Mouse (Mus musculus) myocyte (in vitro differentiated cells): ENCODE data around the gene Vstm5. TPM values are rescaled to one million over a fixed set of nuclear protein-coding genes. Genes with fewer than 3 reads are reported as not detected.
"Not testable (repeated sequence)": the region's sequence is repeated elsewhere in the genome, so short reads cannot be mapped to it uniquely, and the experiment has no call there.

ENCODE experiments used
- H3K27me3 ChIP-seq: one replicate; pipeline ENCODE4 v1.6.1; 2011; ENCODE audit not compliant: control insufficient read depth, insufficient read depth, insufficient read length
- H3K36me3 ChIP-seq: one replicate; pipeline ENCODE4 v1.6.1; 2011; ENCODE audit not compliant: control insufficient read depth, insufficient read depth
- H3K4me2 ChIP-seq: one replicate; pipeline ENCODE4 v1.6.1; 2011; ENCODE audit warnings: low read depth, control low read depth
- H3K4me3 ChIP-seq: one replicate; pipeline ENCODE4 v1.5.1; 2011; ENCODE audit warnings: mild to moderate bottlenecking, control low read depth, moderate library complexity
- H3K79me2 ChIP-seq: one replicate; pipeline ENCODE4 v1.6.1; 2011; ENCODE audit not compliant: control insufficient read depth, insufficient read depth
- H3ac ChIP-seq: one replicate; pipeline ENCODE4 v1.6.1; 2011; ENCODE audit not compliant: control insufficient read depth, insufficient read length
- CEBPB ChIP-seq: IDR thresholded peaks from 2 replicates; pipeline ENCODE4 v1.6.1; 2011; ENCODE audit warnings: mild to moderate bottlenecking, moderate library complexity; ENCODE audit not compliant: poor library complexity, insufficient read depth, severe bottlenecking
- E2F4 ChIP-seq: IDR thresholded peaks from one replicate; pipeline ENCODE4 v1.6.1; 2011; ENCODE audit warnings: mild to moderate bottlenecking, control low read depth, moderate library complexity; ENCODE audit not compliant: insufficient read depth
- MAX ChIP-seq: IDR thresholded peaks from one replicate; pipeline ENCODE4 v1.6.1; 2011; ENCODE audit warnings: low read depth, mild to moderate bottlenecking, control low read depth
- MYOD1 ChIP-seq, 3 experiments: IDR thresholded peaks; one replicate each; pipeline ENCODE4 v1.6.1; 2011; ENCODE audit warnings: control low read depth in 2 of 3, low read depth in 2 of 3, mild to moderate bottlenecking in 2 of 3, moderate library complexity in 1 of 3; ENCODE audit not compliant: insufficient read length in 2 of 3, control insufficient read depth in 1 of 3
- MYOG ChIP-seq, 3 experiments: IDR thresholded peaks; one replicate each; pipeline ENCODE4 v1.6.1; 2011; ENCODE audit warnings: control low read depth in 2 of 3, low read depth in 2 of 3, mild to moderate bottlenecking in 2 of 3; ENCODE audit not compliant: insufficient read length in 2 of 3, control insufficient read depth in 1 of 3, insufficient read depth in 1 of 3
- POLR2A ChIP-seq: IDR thresholded peaks from one replicate; pipeline ENCODE4 v1.6.1; 2011; ENCODE audit warnings: low read depth, mild to moderate bottlenecking, control low read depth, moderate library complexity; ENCODE audit not compliant: insufficient read length
- POLR2AphosphoS2 ChIP-seq: IDR thresholded peaks from one replicate; pipeline ENCODE4 v1.6.1; 2011; ENCODE audit warnings: low read depth, control low read depth; ENCODE audit not compliant: insufficient read length
- REST ChIP-seq: IDR thresholded peaks from one replicate; pipeline ENCODE4 v1.6.1; 2011; ENCODE audit warnings: mild to moderate bottlenecking, control low read depth, moderate library complexity; ENCODE audit not compliant: insufficient read depth, insufficient read length
- SRF ChIP-seq: IDR thresholded peaks from one replicate; pipeline ENCODE4 v1.6.1; 2011; ENCODE audit warnings: low read depth; ENCODE audit not compliant: control insufficient read depth, insufficient read length
- TCF12 ChIP-seq: IDR thresholded peaks from one replicate; pipeline ENCODE4 v1.6.1; 2011; ENCODE audit warnings: mild to moderate bottlenecking, control low read depth; ENCODE audit not compliant: poor library complexity, insufficient read depth, severe bottlenecking
- TCF3 ChIP-seq: IDR thresholded peaks from one replicate; pipeline ENCODE4 v1.6.1; 2011; ENCODE audit warnings: low read depth, control low read depth; ENCODE audit not compliant: insufficient read length
- USF1 ChIP-seq: IDR thresholded peaks from one replicate; pipeline ENCODE4 v1.6.1; 2011; ENCODE audit warnings: low read depth, mild to moderate bottlenecking, control low read depth, moderate library complexity
- polyA plus RNA-seq: library from polyadenylated mRNA; unstranded; fragments of >200 nt; fragmentation: generic; extraction: Trizol; gene quantifications from one replicate; pipeline ENCODE4 v1.2.1, GENCODE M21; 2012; ENCODE audit warnings: missing spikeins

Vstm5 gene
- not detected for polyA plus RNA-seq

DNA sequence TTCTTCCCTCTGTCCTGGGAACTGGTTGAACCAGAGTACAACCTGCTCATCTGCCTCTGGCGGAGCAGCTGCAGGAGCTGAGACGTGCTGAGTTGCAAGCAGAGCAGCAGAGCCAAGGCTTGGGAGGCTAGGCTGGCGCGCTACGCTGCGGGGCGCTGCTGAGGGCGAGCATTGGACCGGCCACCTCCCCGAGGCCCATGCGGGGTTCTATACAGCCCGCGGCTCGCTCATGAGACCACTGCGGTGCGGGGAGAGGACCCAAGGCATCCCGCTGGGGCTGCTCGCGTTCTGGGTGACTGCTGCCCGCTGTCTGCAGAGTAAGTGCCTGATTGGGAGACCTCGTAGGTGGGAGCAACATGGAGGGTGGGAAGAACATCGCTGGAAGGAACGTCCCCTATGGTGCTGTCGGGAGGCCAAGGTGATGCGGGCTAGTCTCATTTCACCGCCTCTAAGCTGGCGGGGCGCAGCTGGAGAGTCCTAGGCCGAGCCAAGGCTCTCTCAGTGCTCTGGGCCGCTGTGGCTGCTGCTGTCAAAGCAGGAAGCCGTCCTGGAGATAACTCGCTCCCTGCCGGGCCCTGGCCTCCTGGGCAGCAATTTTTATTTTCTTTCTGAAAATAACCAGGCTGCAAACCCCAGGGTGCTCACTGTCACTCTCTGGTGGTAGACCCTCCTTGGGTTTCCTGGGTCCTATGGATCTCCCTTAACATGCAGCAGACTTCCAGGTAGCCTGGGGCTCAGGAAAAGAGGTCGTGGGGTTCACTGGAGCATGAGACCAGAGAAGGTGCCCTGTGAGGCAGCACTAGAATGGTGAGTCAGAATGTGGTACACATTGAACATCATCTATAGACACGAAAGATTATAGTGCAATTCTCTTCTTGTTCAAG, at the start of gene Vstm5:
Gene Vstm5, plus strand, starts transcription at position 4 of the 884 bp plus-strand sequence.
- Histone ChIP-seq H3ac (no peak within 1 kb of the TSS), H3K4me3 (no peak within 1 kb of the TSS), H3K4me2 (no peak within 1 kb of the TSS), H3K36me3 (no peaks in the 10 kb centered on the region), H3K27me3 (peaks cover 4% of the 10 kb centered on the region), H3K79me2 (no peaks in the 10 kb centered on the region)
- TF ChIP-seq MYOD1 (IDR thresholded peaks at IDR 0.05; ENCODE audit: control insufficient read depth in 1 of 3, insufficient read length in 2 of 3, low read depth in 2 of 3) (no peak), MYOG (IDR thresholded peaks at IDR 0.05; ENCODE audit: control insufficient read depth in 1 of 3, insufficient read depth in 1 of 3, insufficient read length in 2 of 3, low read depth in 2 of 3) (no peak)

- H3K4me3 ChIP-seq, H3K27me3 ChIP-seq, H3K4me2 ChIP-seq, H3ac ChIP-seq, H3K79me2 ChIP-seq, H3K36me3 ChIP-seq: not testable (repeated sequence)
Observed at GRCm38 (mm10) chr9:15194806-15195205, 44.0 kb upstream of the Vstm5 start.

DNA sequence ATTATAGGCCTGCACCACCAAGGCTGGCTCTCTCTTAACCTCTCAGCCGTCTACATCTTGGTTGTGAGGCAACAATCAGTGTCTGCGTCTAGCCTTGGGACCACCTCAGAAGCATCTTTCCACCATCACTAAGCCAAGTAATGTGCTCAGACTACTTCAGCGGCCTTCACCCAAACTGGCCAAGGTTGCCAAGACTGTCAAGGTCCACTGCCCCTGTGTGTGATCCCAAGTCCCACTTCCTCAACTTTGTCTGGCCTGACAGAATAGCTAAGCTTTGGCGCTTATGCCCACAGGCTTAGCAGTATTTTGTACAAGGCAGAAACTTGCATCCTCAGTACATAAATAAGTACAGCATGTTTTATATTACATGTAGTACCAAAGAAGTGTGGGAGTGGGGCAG, 32.2 kb upstream of the Vstm5 start:
- Histone ChIP-seq H3K4me3 (no peak overlapping the region), H3K27me3 (peaks cover 11% of the 10 kb centered on the region), H3ac (no peak overlapping the region), H3K4me2 (no peak overlapping the region), H3K79me2 (no peaks in the 10 kb centered on the region), H3K36me3 (no peaks in the 10 kb centered on the region)
- no peak for TF ChIP-seq CEBPB
- no peak for TF ChIP-seq MYOG (IDR thresholded peaks at IDR 0.05; ENCODE audit: control insufficient read depth in 1 of 3, insufficient read depth in 1 of 3, insufficient read length in 2 of 3, low read depth in 2 of 3)
- no peak for TF ChIP-seq SRF
- TF ChIP-seq POLR2A = no peak
- TF ChIP-seq MYOD1 (IDR thresholded peaks at IDR 0.05; ENCODE audit: control insufficient read depth in 1 of 3, insufficient read length in 2 of 3, low read depth in 2 of 3) = no peak
- no peak for TF ChIP-seq TCF12
- no peak for TF ChIP-seq TCF3
- no peak for TF ChIP-seq MAX
- no peak for TF ChIP-seq E2F4
- no peak for TF ChIP-seq USF1
- no peak for TF ChIP-seq REST
- no peak for TF ChIP-seq POLR2AphosphoS2

- Histone ChIP-seq H3ac (no peak overlapping the region), H3K27me3 (peaks cover 15% of the 10 kb centered on the region), H3K4me2 (no peak overlapping the region), H3K79me2 (no peaks in the 10 kb centered on the region), H3K36me3 (no peaks in the 10 kb centered on the region), H3K4me3 (no peak overlapping the region)
- TF ChIP-seq TCF12 (no peak), USF1 (no peak), REST (no peak), POLR2AphosphoS2 (no peak), CEBPB (no peak), MAX (no peak), SRF (no peak), MYOG (IDR thresholded peaks at IDR 0.05; ENCODE audit: control insufficient read depth in 1 of 3, insufficient read depth in 1 of 3, insufficient read length in 2 of 3, low read depth in 2 of 3) (no peak), POLR2A (no peak)
Observed at GRCm38 (mm10) chr9:15209320-15209719, 29.5 kb upstream of the Vstm5 start.

DNA sequence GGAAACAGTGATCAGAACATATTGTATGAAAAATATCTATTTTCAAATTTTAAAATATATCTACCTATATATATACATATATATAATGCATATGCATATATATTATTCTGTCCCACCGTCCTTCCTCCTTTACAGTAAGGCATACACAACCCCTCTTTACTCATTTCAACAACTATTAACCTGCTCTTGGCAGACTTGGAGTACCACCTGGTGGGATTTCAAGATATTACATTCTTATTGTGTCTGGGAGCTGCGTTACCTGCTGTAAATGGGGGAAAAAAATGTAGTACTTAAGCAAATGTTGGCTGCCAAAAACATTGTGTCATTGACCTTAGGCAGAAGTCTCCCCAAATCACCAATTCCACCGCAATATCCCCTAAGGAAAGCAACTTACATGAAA, 27.0 kb upstream of the Vstm5 start:
- H3K4me3 ChIP-seq = no peak overlapping the region
- H3K27me3 ChIP-seq = peaks cover 15% of the 10 kb centered on the region
- no peak for TF ChIP-seq TCF12
- TF ChIP-seq E2F4 = no peak
- no peak for TF ChIP-seq MYOG (IDR thresholded peaks at IDR 0.05; ENCODE audit: control insufficient read depth in 1 of 3, insufficient read depth in 1 of 3, insufficient read length in 2 of 3, low read depth in 2 of 3)
- no peak for TF ChIP-seq TCF3
- TF ChIP-seq POLR2A = no peak
- TF ChIP-seq MAX = no peak
- no peak for TF ChIP-seq SRF
- no peak for TF ChIP-seq POLR2AphosphoS2
- no peak overlapping the region for H3K4me2 ChIP-seq
- no peak overlapping the region for H3ac ChIP-seq
- H3K36me3 ChIP-seq = no peaks in the 10 kb centered on the region
- no peaks in the 10 kb centered on the region for H3K79me2 ChIP-seq
